Mouse (Mus musculus) kidney, adult 2 months (tissue): ENCODE results near the gene Prkce.

Experiments
- CTCF ChIP-seq: fragments of 200-500 bp; conservative IDR thresholded peaks from 2 replicates; pipeline ENCODE4 v1.5.1; 2011; ENCODE audit warnings: low read depth, mild to moderate bottlenecking, control low read depth, low read length, moderate library complexity, mixed read lengths; ENCODE audit not compliant: insufficient read depth, insufficient read length
- POLR2A ChIP-seq: fragments of 200-500 bp; IDR thresholded peaks from one replicate; pipeline ENCODE4 v1.6.1; 2011; ENCODE audit warnings: low read depth, low read length, control low read depth

GRCm38 (mm10) chr17:86277999-86278526 lies 110.5 kb downstream of the Prkce start:
- TF ChIP-seq CTCF, result no peak
- TF ChIP-seq POLR2A, result no peak
